Mouse (Mus musculus) liver, embryonic 16.5 days (tissue): Measurements from ENCODE around the gene Gucy2c. TPM values are rescaled to one million over a fixed set of nuclear protein-coding genes. Genes with fewer than 3 reads are reported as not detected.
"Not testable (repeated sequence)": the region's sequence is repeated elsewhere in the genome, so short reads cannot be mapped to it uniquely, and the experiment has no call there.

ENCODE experiments used
- ATAC-seq: fragments of 200-750 bp; cut with Nextera tagmentation; 2 replicates; pipeline ENCODE4 v1.8.0; 2017; ENCODE audit warnings: low read depth, mild to moderate bottlenecking, moderate number of reproducible peaks, moderate library complexity
- H3K27ac ChIP-seq: fragments of 300-500 bp; sonication (generic); 2 replicates; pipeline ENCODE4 v1.5.1; 2014; ENCODE audit warnings: mild to moderate bottlenecking, low read length
- H3K27me3 ChIP-seq: fragments of 300-500 bp; sonication (generic); 2 replicates; pipeline ENCODE4 v1.6.1; 2014; ENCODE audit warnings: low read depth, low read length, mixed read lengths; ENCODE audit not compliant: control insufficient read depth, insufficient read depth
- H3K36me3 ChIP-seq: fragments of 300-500 bp; sonication (generic); 2 replicates; pipeline ENCODE4 v1.6.1; 2014; ENCODE audit warnings: mild to moderate bottlenecking; ENCODE audit not compliant: control insufficient read depth, insufficient read depth
- H3K4me1 ChIP-seq: fragments of 300-500 bp; sonication (generic); 2 replicates; pipeline ENCODE4 v1.6.1; 2014; ENCODE audit warnings: low read depth, low read length, mixed read lengths; ENCODE audit not compliant: control insufficient read depth
- H3K4me2 ChIP-seq: fragments of 300-500 bp; sonication (generic); 2 replicates; pipeline ENCODE4 v1.6.1; 2014; ENCODE audit warnings: low read depth, low read length, mixed read lengths
- H3K4me3 ChIP-seq: fragments of 300-500 bp; sonication (generic); 2 replicates; pipeline ENCODE4 v1.5.1; 2014; ENCODE audit warnings: low read depth, mild to moderate bottlenecking, low read length
- H3K9ac ChIP-seq: fragments of 300-500 bp; sonication (generic); 2 replicates; pipeline ENCODE4 v1.6.1; 2014; ENCODE audit warnings: low read depth, low read length
- H3K9me3 ChIP-seq: fragments of 300-500 bp; sonication (generic); replicated peaks from 2 replicates; pipeline ENCODE4 v1.6.1; 2016; ENCODE audit warnings: low read length; ENCODE audit not compliant: control insufficient read depth
- WGBS: fragments of 180-500 bp; shearing (Covaris S2); extraction: QIAGEN DNeasy Blood & Tissue Kit; methylation state at CpG from one replicate; pipeline ENCODE4 v1.1.7; 2014; ENCODE audit not compliant: insufficient replicate concordance; 5-methylcytosine and 5-hydroxymethylcytosine counted together
- polyA plus RNA-seq: library from polyadenylated mRNA; unstranded; fragments of >200 nt; fragmentation: Nextera tagmentation; extraction: Ambion mirVana; gene quantifications from 2 replicates; pipeline ENCODE4 v1.2.1, GENCODE M21; 2015

The Gucy2c gene
- polyA plus RNA-seq, 1 experiment from 2014 or later: 0.60 TPM

- Histone ChIP-seq H3K4me3 (peak overlapping the region; percentile 91), H3K27ac (peak overlapping the region; percentile 63), H3K27me3 (no peaks in the 10 kb centered on the region), H3K36me3 (peaks cover 4% of the 10 kb centered on the region; the same call in 1 of the 2 replicates), H3K4me2 (peak overlapping the region; percentile 77), H3K9me3 (no peaks in the 10 kb centered on the region), H3K9ac (peak overlapping the region; percentile 62), H3K4me1 (peaks cover 48% of the 10 kb centered on the region)
- ATAC-seq: no peak
- WGBS: 71% methylated on average over 5 of the region's 5 CpGs
Measured at GRCm38 (mm10) chr6:136806819-136807218, 25.3 kb upstream of the Gucy2c start.

GRCm38 (mm10) chr6:136805409-136805775 lies 23.8 kb upstream of the Gucy2c start:
- H3K4me2 ChIP-seq: peak overlapping the region; percentile 86
- H3K36me3 ChIP-seq: peaks cover under 1% of the 10 kb centered on the region; the same call in 1 of the 2 replicates
- peak overlapping the region; percentile 100 for H3K27ac ChIP-seq

GRCm38 (mm10) chr6:136804705-136805408 lies 23.3 kb upstream of the Gucy2c start:
- Histone ChIP-seq H3K9me3 (no peaks in the 10 kb centered on the region), H3K4me1 (peaks cover 48% of the 10 kb centered on the region), H3K4me2 (peak overlapping the region; percentile 86), H3K27me3 (no peaks in the 10 kb centered on the region), H3K4me3 (peak overlapping the region; percentile 77), H3K36me3 (no peaks in the 10 kb centered on the region), H3K27ac (peak overlapping the region; percentile 100), H3K9ac (peak overlapping the region; percentile 63)
- ATAC-seq: no peak
- WGBS: 11% methylated on average over 9 of the region's 9 CpGs

More at GRCm38 (mm10) chr6:136805409-136805775, 23.8 kb upstream of the Gucy2c start:
- Histone ChIP-seq H3K9ac (0 out of 2 replicates have a peak overlapping the region, but pooled peaks have one; percentile 31), H3K4me3 (no peak overlapping the region; the same call in 1 of the 2 replicates), H3K4me1 (peaks cover 54% of the 10 kb centered on the region), H3K27me3 (no peaks in the 10 kb centered on the region), H3K9me3 (no peaks in the 10 kb centered on the region)
- no peak for ATAC-seq
- whole genome bisulfite sequencing: 64% methylated on average over 1 of the region's 1 CpGs

GRCm38 (mm10) chr6:136803739-136804633 lies 22.4 kb upstream of the Gucy2c start, which contains the start of gene Hist4h4:
Hist4h4 (minus strand) TSS chr6:136804415.
- H3K27ac ChIP-seq: peak within 1 kb of the TSS; percentile 100
- peak within 1 kb of the TSS; percentile 86 for H3K4me2 ChIP-seq
- H3K9ac ChIP-seq: peak within 1 kb of the TSS; percentile 95
- H3K4me3 ChIP-seq: peak within 1 kb of the TSS; percentile 77
- peaks cover 41% of the 10 kb centered on the region for H3K4me1 ChIP-seq
- H3K36me3 ChIP-seq: no peaks in the 10 kb centered on the region
- H3K9me3 ChIP-seq: no peaks in the 10 kb centered on the region
- H3K27me3 ChIP-seq: no peaks in the 10 kb centered on the region
- under 1% methylated on average over 50 of the region's 50 CpGs for WGBS
- ATAC-seq: peak; percentile 65

- no peaks in the 10 kb centered on the region for H3K36me3 ChIP-seq
- H3K27ac ChIP-seq: peak overlapping the region; percentile 100
- H3K4me2 ChIP-seq: peak overlapping the region; percentile 86
- H3K4me1 ChIP-seq: peaks cover 41% of the 10 kb centered on the region
- H3K27me3 ChIP-seq: no peaks in the 10 kb centered on the region
- WGBS: 4% methylated on average over 12 of the region's 12 CpGs
- peak overlapping the region; percentile 77 for H3K4me3 ChIP-seq
- H3K9me3 ChIP-seq: no peaks in the 10 kb centered on the region
- no peak for ATAC-seq
- peak overlapping the region; percentile 95 for H3K9ac ChIP-seq
Measured at GRCm38 (mm10) chr6:136803093-136803738, 21.7 kb upstream of the Gucy2c start.

GRCm38 (mm10) chr6:136801274-136801673 lies 19.7 kb upstream of the Gucy2c start:
- no peak overlapping the region for H3K9ac ChIP-seq
- no peak for ATAC-seq
- H3K4me2 ChIP-seq: no peak overlapping the region
- no peaks in the 10 kb centered on the region for H3K27me3 ChIP-seq
- 60% methylated on average over 6 of the region's 6 CpGs for WGBS
- H3K4me1 ChIP-seq: peaks cover 37% of the 10 kb centered on the region
- H3K27ac ChIP-seq: no peak overlapping the region
- H3K36me3 ChIP-seq: no peaks in the 10 kb centered on the region
- H3K9me3 ChIP-seq: no peaks in the 10 kb centered on the region
- no peak overlapping the region for H3K4me3 ChIP-seq

- ATAC-seq: no peak
- H3K4me1 ChIP-seq: peaks cover 34% of the 10 kb centered on the region
- H3K9me3 ChIP-seq: no peaks in the 10 kb centered on the region
- H3K9ac ChIP-seq: no peak overlapping the region
- 85% methylated on average over 8 of the region's 8 CpGs for WGBS
- H3K4me3 ChIP-seq: no peak overlapping the region
- no peak overlapping the region for H3K4me2 ChIP-seq
- no peaks in the 10 kb centered on the region for H3K27me3 ChIP-seq
- no peak overlapping the region for H3K27ac ChIP-seq
- H3K36me3 ChIP-seq: no peaks in the 10 kb centered on the region
Measured at GRCm38 (mm10) chr6:136800710-136801109, 19.1 kb upstream of the Gucy2c start.

- peak overlapping the region; percentile 66 for H3K4me3 ChIP-seq
- not testable (repeated sequence) for H3K27me3 ChIP-seq, H3K9me3 ChIP-seq, H3K36me3 ChIP-seq
- peak overlapping the region; percentile 58 for H3K4me2 ChIP-seq
- 43% methylated on average over 3 of the region's 3 CpGs for WGBS
- peak; percentile 96 for ATAC-seq
- H3K4me1 ChIP-seq: peaks cover 41% of the 10 kb centered on the region
- peak overlapping the region; percentile 97 for H3K27ac ChIP-seq
- peak overlapping the region; percentile 71 for H3K9ac ChIP-seq
Measured at GRCm38 (mm10) chr6:136797874-136798693, 16.5 kb upstream of the Gucy2c start.
